Mouse (Mus musculus): ENCODE measurements around the gene Srebf1.
A peak's percentile ranks its signal among the peaks of the same experiment; 100 is the strongest.

The Srebf1 gene

DNA sequence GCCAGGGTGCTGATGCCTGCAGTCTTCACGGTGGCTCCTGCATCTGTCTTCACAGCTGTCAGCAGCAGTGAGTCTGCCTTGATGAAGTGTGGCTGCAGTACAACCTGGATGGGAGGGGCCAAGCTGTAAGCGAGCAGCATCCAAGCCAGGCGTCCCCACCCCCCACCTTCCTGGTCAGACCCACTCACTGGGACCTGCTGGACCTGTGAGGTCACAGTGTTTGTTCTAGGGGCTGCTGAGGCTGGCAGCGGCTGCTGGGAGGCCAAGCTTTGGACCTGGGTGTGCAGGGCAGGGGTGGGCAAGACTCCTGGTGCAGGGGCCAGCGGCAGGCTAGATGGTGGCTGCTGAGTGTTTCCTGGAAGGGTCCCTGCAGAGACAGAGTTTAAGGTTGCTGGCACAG is 16.2 kb downstream of the Srebf1 start:
- DNase-seq (ENCODE audit: low read depth): no peak

DNA sequence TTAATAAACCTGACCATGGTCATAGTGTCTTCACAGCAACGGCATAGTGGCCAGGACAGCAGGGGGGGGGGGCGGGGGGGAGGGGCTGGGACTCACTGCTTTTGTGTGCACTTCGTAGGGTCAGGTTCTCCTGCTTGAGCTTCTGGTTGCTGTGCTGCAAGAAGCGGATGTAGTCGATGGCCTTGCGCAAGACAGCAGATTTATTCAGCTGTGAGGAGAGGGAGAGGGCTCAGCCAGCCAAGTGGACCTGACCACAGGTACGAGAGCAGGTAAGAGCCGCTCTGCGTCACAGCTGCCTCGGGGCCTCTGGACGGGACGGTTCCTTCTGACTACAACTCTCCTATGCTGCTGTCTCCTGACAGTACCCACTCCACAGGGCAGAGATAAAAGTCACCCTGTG is 17.4 kb downstream of the Srebf1 start:
- no peak for DNase-seq (ENCODE audit: low read depth)

GRCm38 (mm10) chr11:60202710-60203638 is 19.4 kb downstream of the Srebf1 start:
- no peak for DNase-seq (ENCODE audit: low read depth)

- no peak for DNase-seq (ENCODE audit: low read depth)
Observed at GRCm38 (mm10) chr11:60200384-60200783, 22.0 kb downstream of the Srebf1 start.

- peak; percentile 91 for DNase-seq (ENCODE audit: low read depth)
Observed at GRCm38 (mm10) chr11:60199702-60200184, 22.6 kb downstream of the Srebf1 start.

- no peak for DNase-seq (ENCODE audit: low read depth)
Observed at GRCm38 (mm10) chr11:60198651-60199050, 23.7 kb downstream of the Srebf1 start.

- no peak for DNase-seq (ENCODE audit: low read depth)
Observed at GRCm38 (mm10) chr11:60197998-60198619, 24.3 kb downstream of the Srebf1 start.

- DNase-seq (ENCODE audit: low read depth): no peak
Observed at GRCm38 (mm10) chr11:60196344-60196743, 26.0 kb downstream of the Srebf1 start.

GRCm38 (mm10) chr11:60195108-60195507 is 27.3 kb downstream of the Srebf1 start:
- DNase-seq (ENCODE audit: low read depth): no peak

GRCm38 (mm10) chr11:60193556-60193955 is 28.8 kb downstream of the Srebf1 start:
- DNase-seq (ENCODE audit: low read depth): no peak

GRCm38 (mm10) chr11:60192534-60192933 is 29.8 kb downstream of the Srebf1 start:
- DNase-seq (ENCODE audit: low read depth): no peak

DNA sequence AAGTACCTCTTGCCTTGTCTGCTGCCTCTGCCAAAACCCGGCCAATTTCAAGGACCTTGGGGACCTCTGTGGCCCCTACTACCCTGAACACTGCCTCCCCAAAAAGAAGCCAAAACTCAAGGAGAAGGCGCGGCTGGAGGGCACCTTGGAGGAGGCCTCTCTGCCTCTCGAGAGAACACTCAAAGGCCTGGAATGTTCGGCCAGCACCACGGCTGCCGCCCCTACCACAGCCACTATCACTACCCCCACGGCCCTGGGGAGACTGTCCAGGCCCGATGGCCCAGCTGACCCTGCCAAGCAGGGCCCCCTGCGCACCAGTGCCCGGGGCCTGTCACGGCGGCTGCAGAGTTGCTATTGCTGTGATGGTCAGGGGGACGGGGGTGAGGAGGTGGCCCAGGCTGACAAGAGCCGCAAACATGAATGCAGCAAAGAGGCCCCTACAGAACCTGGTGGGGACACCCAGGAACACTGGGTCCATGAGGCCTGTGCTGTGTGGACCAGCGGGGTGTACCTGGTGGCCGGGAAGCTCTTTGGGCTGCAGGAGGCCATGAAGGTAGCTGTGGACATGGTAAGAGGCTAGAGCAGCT is 32.2 kb downstream of the Srebf1 start:
- DNase-seq (ENCODE audit: low read depth): no peak

DNA sequence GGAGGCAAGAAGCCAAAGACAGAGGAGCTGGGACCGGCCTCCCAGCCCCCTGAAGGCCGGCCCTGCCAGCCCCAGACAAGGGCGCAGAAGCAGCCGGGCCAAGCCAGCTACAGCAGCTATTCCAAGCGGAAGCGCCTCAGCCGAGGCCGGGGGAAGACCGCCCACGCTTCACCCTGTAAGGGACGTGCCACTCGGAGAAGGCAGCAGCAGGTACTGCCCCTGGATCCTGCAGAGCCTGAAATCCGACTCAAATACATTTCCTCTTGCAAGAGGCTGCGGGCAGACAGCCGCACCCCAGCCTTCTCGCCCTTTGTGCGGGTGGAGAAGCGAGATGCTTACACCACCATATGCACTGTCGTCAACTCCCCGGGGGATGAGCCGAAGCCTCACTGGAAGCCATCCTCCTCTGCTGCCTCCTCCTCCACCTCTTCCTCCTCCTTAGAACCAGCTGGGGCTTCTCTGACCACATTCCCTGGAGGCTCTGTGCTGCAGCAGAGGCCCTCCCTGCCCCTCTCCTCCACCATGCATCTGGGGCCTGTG is 32.8 kb downstream of the Srebf1 start:
- DNase-seq (ENCODE audit: low read depth): no peak

- DNase-seq (ENCODE audit: low read depth): no peak
Observed at GRCm38 (mm10) chr11:60188275-60188853, 34.0 kb downstream of the Srebf1 start.

DNA sequence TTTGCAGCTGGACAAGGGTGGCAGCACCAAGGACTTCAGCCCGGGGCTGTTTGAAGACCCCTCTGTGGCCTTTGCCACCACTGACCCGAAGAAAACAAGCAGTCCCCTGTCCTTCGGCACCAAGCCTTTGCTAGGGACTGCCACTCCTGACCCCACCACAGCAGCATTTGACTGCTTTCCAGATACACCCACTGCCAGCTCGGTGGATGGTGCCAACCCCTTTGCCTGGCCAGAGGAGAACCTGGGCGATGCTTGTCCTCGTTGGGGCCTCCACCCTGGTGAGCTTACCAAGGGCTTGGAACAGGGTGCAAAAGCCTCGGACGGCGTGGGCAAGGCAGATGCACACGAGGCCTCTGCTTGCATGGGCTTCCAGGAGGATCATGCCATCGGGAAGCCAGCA is 35.3 kb downstream of the Srebf1 start:
- no peak for DNase-seq (ENCODE audit: low read depth)

DNA sequence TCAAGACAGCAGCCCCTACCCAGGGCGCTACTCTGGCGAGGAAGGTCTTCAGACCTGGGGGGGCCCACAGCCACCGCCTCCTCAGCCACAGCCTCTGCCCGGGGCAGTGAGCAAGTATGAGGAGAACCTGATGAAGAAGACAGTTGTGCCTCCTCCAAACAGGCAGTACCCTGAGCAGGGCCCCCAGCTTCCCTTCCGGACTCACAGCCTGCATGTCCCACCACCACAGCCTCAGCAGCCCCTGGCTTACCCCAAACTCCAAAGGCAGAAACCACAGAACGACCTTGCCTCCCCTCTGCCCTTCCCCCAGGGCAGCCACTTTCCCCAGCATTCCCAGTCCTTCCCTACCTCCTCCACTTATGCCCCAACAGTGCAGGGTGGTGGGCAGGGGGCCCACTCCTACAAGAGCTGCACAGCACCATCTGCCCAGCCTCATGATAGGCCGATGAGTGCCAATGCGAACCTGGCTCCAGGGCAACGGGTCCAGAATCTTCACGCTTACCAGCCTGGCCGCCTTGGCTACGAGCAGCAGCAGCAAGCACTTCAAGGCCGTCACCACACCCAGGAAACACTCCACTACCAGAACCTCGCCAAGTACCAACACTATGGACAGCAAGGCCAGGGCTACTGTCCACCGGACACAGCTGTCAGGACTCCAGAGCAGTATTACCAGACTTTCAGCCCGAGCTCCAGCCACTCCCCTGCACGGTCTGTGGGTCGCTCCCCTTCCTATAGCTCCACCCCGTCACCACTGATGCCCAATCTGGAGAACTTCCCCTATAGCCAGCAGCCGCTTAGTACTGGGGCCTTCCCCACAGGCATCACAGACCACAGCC is 36.8 kb downstream of the Srebf1 start:
- DNase-seq (ENCODE audit: low read depth): no peak

- no peak for DNase-seq (ENCODE audit: low read depth)
Observed at GRCm38 (mm10) chr11:60184346-60185325, 37.7 kb downstream of the Srebf1 start.

DNA sequence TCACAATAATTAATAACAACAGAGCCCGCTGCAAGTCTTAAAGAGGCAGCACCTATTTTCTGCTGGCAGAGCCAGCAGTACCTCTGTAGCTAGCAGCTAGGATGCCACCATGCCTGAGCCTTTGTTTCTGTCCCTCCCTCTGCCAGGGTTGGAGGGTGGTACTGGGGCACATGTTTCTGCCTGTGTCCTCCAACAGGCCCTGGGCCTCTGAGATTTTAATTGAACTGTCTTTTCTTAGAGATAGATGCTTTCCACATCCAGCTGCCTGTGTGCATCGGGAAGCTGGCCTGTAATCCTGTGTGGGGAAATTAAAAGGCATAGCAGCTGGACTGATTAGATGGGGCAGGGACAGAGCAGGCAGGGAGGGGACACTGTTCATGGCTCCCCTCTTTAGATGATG is 39.6 kb downstream of the Srebf1 start:
- no peak for DNase-seq (ENCODE audit: low read depth)

DNA sequence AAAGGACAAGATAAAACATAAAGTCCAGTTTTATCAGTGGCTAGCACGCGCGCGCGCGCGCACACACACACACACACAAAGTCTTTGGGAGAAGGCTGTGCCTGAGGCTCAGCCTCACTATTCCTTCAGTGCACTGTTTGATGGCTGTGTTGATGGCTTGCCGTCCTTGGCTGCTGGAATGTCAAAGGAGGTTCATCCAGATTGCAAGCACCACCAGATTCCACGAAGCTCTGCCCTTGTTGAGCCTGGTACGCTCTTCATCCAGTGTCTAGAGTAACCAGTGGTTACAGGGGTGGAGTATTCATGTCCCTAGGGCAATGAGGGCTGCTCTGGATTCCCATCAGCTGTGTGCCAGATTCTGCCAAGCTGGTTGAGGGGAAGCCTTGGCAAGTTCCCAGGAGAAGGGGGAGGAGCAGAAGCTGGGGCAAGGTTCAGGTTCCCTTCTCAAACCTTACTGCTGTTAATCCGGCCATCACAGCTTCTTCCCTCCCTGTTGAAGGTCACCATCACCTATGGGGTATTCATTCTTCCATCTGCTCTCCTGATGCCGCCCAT is 40.2 kb downstream of the Srebf1 start:
- DNase-seq (ENCODE audit: low read depth): no peak

DNA sequence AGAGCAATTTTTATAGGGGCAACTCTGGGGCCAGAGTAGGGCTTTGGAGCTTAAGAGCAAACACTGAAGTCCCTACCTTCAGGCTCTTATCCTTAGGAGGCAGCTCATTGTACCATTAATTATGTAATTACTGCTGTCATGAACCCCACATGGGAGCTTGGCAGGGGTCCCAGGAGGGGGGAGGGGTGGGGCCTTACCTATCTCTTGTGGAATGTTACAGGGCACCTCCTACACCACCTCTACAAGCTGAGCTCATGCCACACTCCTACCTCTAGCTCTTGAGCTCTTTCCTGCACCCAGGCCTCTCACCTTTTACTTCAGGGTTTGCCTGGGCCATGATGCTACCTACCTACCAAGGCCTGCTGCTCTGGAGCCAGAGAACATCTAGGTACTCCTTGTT is 43.9 kb downstream of the Srebf1 start:
- no peak for DNase-seq (ENCODE audit: low read depth)

Measured in c-Kit-positive CD71-negative TER-119-negative erythroid progenitor cells, embryonic 14.5 days (primary cell).